Mouse (Mus musculus) retina, embryonic 14.5 days (tissue): Measurements from ENCODE around the gene Ppil6.

Source experiments
- DNase-seq: peaks from one replicate; pipeline ENCODE4 v3.0.0-alpha.2; 2015; ENCODE audit warnings: low spot score

Ppil6 gene

DNA sequence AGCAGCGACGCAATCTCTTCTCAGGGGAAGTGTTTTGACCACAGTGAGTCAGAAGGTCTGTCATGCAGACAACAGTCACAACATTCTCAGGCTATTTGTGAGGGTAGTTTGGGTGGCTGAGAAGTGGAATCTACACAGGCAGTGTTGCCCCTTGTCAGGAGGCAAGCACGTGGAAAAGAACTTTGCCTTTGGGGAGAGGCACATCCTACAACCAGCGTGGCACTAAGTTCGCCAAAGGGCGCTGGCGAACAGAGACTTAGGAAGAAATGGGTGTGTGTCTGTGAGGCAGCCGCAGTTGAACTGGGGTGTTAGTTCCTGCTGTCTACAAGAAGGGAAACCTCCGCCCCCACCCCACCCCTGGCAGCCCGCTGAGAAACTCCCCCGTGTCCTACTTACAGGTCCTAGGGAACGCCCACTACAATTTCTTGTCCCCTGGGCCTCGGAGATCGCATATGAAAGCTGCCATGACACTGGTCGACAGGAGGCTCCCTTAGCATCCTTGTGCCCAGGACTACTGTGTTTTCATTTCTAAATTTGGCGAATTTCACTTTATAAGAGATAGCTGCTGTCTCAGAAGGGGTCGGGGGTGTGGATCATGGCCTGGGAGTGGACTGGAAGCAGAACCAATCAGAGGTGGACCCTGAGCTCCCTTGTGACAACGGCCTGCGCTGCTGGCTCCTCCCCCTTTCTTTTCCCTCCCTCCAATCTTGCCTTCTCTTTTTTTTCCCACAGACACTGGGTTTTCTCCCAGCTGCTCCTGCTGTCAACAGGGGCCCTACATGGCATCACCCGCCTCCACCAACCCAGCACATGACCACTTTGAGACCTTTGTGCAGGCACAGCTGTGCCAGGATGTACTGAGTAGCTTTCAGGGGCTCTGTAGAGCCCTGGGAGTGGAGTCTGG is 12.7 kb upstream of the Ppil6 start:
- DNase-seq = peak; percentile 85

GRCm38 (mm10) chr10:41479961-41480360 is 10.3 kb upstream of the Ppil6 start:
- no peak for DNase-seq

GRCm38 (mm10) chr10:41480938-41481880 is 9.0 kb upstream of the Ppil6 start:
- no peak for DNase-seq

DNA sequence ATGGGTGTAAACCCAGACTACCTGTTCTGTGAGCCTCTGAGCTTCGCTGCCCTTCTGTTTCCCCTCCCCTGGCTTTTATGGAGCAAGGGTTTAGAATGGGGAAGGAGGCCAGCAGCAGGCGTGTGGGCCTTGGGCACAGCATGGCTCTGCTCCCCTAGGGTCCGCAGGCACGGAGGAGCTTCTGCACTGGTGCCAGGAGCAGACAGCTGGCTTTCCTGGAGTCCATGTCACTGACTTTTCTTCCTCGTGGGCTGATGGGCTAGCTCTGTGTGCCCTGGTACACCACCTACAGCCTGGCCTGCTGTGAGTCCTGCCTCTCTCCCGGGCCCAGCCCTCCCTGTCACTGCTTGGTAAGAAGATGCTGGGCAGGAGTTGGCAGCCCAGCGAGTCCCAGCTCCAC is 7.8 kb upstream of the Ppil6 start:
- no peak for DNase-seq

GRCm38 (mm10) chr10:41485778-41486177 is 4.5 kb upstream of the Ppil6 start:
- DNase-seq = no peak

DNA sequence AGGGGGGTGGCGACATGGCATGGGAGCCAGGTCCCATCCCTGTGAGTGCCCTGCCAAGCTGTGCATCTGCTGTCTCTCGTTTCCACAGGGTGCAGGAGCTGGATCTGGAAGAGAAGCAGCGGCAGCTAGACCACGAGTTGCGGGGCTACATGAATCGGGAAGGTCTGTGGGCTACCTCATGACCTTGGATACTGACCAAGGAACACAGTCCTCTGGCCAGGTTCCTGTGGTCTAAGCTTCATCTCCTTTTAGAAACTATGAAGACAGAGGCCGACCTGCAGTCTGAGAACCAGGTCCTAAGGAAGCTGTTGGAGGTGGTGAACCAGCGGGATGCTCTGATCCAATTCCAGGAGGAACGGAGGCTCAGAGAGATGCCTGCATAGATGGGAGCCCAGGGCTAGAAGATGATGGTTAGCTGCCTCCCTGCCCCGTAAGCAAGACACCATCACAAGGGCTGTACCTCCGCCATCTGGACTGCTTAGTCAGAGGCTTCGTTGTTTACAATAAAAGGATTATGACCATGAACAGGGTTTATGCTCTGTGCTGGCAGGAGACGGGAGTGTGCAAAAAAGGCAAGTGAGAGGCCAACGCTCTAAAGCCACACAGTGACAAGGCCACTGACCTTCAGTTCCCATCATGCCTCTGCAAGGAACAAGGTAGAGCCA is 3.6 kb upstream of the Ppil6 start:
- no peak for DNase-seq

- no peak for DNase-seq
These were observed 1.4 kb upstream of the Ppil6 start for GRCm38 (mm10) chr10:41488877-41489276.

DNA sequence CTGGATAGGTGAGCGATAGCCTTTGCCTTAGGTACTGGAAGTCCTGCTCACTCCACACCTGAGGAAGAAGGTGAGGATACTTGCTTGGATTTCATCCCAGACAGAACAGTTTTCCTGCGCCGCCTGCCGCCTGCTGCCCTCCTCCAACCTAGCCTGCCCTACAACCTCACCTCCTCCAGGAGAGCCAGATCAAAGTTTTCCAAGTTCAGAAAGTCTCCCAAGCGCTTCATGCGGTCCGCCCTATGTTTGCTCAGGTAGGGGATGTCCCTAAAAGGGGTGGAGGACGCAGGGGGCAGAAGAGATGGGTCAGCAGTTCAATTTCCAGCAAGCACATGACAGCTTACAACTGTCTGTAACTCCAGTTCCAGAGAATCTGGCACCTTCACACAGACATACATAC is 945 bp upstream of the Ppil6 start:
- DNase-seq = no peak

- DNase-seq = no peak
These were observed 257 bp downstream of the Ppil6 start for GRCm38 (mm10) chr10:41490518-41490873.

DNA sequence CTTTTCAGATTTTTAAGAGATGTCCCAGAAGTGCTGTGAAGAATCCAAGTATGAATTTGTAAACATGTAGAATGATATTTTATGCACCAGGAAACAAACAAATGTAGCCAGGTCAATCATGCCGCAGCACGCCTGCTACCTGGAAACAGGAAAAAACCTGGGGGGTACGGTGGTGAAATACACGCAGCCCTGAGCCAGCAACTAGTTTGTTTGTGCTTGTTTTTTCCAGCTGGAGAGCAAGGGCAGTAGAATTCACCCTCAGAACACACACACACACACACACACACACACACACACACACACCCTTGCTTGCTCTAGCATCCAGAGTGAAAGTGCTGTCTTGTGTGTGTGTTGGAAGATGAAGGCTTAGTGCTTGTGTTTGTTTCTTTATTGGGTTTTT is 872 bp downstream of the Ppil6 start:
- DNase-seq = no peak

DNA sequence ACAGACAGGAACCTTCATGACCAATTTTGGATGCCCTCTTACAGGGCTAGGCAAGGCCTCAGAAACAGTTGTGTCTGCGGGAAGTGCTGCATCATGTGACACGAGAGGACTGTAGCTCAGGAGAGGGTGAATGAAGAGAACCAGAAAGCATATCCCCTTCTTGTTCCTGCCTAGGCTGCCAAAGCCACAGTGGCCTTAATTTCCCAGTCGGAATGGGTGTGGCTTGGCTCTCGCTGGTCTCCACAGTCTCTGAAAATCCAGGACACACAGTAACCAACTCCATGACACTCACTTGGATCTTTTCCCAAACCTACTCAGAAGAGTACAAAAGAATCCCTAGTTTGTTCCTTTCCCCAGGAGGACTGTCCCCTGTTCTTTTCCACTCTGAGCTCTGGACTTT is 10.7 kb downstream of the Ppil6 start:
- no peak for DNase-seq

- no peak for DNase-seq
These were observed 14.8 kb downstream of the Ppil6 start for GRCm38 (mm10) chr10:41504996-41505395.

- peak; percentile 89 for DNase-seq
These were observed 15.2 kb downstream of the Ppil6 start for GRCm38 (mm10) chr10:41505446-41505845.

DNA sequence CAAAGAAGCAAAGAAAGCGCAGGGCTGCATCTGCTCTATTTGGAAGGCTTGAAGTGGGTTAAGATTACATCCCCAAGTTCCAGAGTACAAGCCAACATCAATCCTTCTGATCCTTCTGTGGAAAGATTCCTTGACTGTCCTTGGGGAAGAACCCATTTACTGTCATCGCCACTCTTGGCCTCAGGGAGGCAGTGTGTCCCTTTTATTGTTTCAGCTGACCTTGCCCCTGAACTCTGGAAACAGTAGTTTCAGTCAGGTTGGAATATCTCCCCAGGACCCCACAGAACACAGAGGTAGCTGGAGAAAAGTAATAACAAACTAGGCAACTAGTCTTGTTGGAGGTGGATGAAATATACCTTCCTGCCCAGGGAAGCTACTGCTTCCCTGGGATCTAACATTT is 18.9 kb downstream of the Ppil6 start:
- peak; percentile 57 for DNase-seq

GRCm38 (mm10) chr10:41514301-41514700 is 24.1 kb downstream of the Ppil6 start:
- no peak for DNase-seq

DNA sequence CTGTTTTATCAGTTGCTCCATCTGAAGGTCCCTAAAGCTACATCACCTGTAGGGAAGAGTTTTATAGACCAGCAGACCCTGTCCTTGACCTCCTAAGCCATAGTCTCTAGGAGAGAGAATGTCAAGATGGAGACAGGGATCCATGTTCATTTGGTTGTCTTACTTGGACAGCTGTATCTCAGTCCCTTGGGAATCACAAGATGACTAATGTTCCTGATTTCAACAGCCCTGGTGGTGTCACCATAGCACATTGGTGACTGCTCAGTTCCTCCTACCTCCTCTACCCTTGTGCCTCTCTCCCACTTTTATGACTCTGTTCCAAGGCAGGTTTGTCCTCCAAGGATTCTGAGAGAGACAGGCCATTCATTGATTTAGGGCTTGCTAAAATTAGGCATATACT is 24.7 kb downstream of the Ppil6 start:
- no peak for DNase-seq

- DNase-seq = peak; percentile 80
These were observed 28.3 kb downstream of the Ppil6 start for GRCm38 (mm10) chr10:41518508-41518980.

GRCm38 (mm10) chr10:41518981-41519618 is 28.9 kb downstream of the Ppil6 start, which contains the start of gene Cd164:
Cd164 (plus strand) TSS chr10:41519414.
- peak; percentile 95 for DNase-seq

DNA sequence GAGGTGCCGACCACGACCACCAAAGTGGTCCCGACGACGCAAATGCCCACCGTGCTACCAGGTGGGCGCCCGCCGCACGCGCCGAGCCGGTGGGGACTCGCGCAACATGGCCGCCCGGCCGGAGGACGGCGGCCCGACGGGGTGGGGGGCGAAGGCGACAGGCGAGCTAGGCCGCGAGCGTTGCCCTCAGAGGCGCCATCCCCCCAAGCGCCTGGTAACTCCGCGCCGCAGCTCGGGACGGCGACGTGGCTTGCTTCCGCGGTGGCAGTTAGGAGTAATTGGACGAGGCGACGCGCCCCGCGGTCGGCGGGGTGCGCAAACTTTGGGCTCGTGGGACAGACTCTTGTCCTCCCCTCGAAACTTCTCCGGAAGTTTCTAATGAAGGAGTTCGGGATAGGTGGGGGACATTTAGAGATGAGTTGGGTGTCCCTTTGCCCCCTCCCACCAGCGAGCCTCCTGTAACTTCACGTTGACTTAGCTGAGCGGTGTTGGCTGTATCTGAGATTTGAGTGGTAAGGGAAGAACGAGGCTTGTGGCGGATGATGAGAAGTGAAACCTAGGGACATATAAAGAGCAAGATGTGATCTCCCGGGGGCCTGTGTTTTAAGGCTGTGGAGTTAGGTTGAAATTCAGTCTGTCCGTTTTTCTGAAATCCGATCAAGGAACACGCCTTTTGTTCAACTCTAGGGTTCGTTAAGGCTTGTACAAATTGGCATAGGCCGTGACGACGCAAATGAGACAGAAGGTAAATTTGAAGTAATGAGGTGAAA is 29.6 kb downstream of the Ppil6 start:
- DNase-seq = peak; percentile 69

DNA sequence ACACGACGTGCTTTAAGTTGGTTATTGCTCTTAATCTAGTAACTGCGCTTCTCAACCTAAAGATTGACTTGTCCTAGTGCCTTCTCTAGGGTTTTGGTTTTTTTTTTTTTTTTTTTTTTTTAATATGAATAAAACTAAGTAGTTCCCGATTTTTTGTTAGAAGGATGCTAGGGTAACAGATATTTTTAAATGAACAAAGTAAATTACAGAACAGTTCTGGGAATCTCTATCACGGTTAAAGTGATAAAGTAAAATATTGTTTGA is 30.1 kb downstream of the Ppil6 start:
- DNase-seq = no peak

DNA sequence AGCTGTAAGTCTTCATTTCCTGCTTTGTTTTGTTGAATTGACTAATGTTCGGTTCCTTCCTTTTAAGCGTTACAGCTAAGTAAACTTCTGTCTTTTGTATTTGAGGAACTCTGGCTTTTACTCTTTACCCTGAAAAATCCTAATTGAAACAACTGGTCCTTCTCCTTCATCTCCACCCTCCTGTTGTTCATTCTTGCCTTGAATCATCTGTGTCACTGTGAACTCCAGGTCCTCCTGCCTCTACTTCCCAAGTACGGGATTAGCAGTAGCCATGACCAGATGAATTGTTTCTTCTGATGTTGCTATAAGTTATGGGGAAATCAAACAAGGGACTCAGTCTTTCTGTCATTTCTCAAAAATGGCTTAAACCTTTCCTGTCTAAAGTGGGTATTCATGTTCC is 33.1 kb downstream of the Ppil6 start:
- DNase-seq = no peak
